Mouse (Mus musculus): ENCODE data around the gene Pecr. TPM values are rescaled to one million over a fixed set of nuclear protein-coding genes. Genes with fewer than 3 reads are reported as not detected.
A peak's percentile ranks its signal among the peaks of the same experiment; 100 is the strongest.

The Pecr gene
- total and polyA plus RNA-seq, 2 experiments, result 228 to 269 TPM

GRCm38 (mm10) chr1:72213954-72214353 lies 70.2 kb downstream of the Pecr start:
- DNase-seq (ENCODE audit: extremely low read depth, low read depth, low spot score), result no peak
- Histone ChIP-seq H3K79me2 (ENCODE audit: control insufficient read depth, insufficient read depth, low read length) (peaks cover 8% of the 10 kb centered on the region; the same call in 1 of the 2 replicates), H3K9ac (ENCODE audit: low read depth, low read length) (no peak overlapping the region), H3K27ac (replicated peaks; ENCODE audit: insufficient read depth, low read depth, low read length) (no peak overlapping the region), H3K27me3 (ENCODE audit: control insufficient read depth, insufficient read depth, low read length) (no peaks in the 10 kb centered on the region), H3K36me3 (ENCODE audit: control insufficient read depth, insufficient read depth, low read length) (no peaks in the 10 kb centered on the region), H3K4me3 (ENCODE audit: insufficient read depth, low read depth, low read length) (no peak overlapping the region), H3K4me1 (ENCODE audit: control insufficient read depth, insufficient read depth, low read length) (no peaks in the 10 kb centered on the region; the same call in 1 of the 2 replicates)
- WGBS, result 100% methylated on average over 3 of the region's 3 CpGs
- TF ChIP-seq POLR2A (IDR thresholded peaks at IDR 0.05; ENCODE audit: extremely low read depth, insufficient read depth, low read length), result no peak
- no peak for TF ChIP-seq CTCF (IDR thresholded peaks at IDR 0.05; ENCODE audit: low read depth, low read length)

- Histone ChIP-seq H3K36me3 (ENCODE audit: control insufficient read depth, insufficient read depth, low read length) (no peaks in the 10 kb centered on the region), H3K9ac (ENCODE audit: low read depth, low read length) (peak within 1 kb of the TSS; percentile 92), H3K4me1 (ENCODE audit: control insufficient read depth, insufficient read depth, low read length) (no peaks in the 10 kb centered on the region; the same call in 1 of the 2 replicates), H3K27me3 (ENCODE audit: control insufficient read depth, insufficient read depth, low read length) (no peaks in the 10 kb centered on the region), H3K27ac (replicated peaks; ENCODE audit: insufficient read depth, low read depth, low read length) (peak within 1 kb of the TSS; percentile 88), H3K79me2 (ENCODE audit: control insufficient read depth, insufficient read depth, low read length) (peaks cover 15% of the 10 kb centered on the region), H3K4me3 (ENCODE audit: insufficient read depth, low read depth, low read length) (peak within 1 kb of the TSS; percentile 87)
- peak; percentile 66 for TF ChIP-seq CTCF (IDR thresholded peaks at IDR 0.05; ENCODE audit: low read depth, low read length)
- peak; percentile 77 for TF ChIP-seq POLR2A (IDR thresholded peaks at IDR 0.05; ENCODE audit: extremely low read depth, insufficient read depth, low read length)
- DNase-seq (ENCODE audit: extremely low read depth, low read depth, low spot score), result peak; percentile 58
- WGBS, result under 1% methylated on average over 83 of the region's 89 CpGs
Observed at GRCm38 (mm10) chr1:72211701-72212699, 72.1 kb downstream of the Pecr start, which contains the start of gene Mreg. Gene Mreg, minus strand, starts transcription at chr1:72212307.

GRCm38 (mm10) chr1:72210803-72211679 lies 73.1 kb downstream of the Pecr start:
- Histone ChIP-seq H3K4me1 (ENCODE audit: control insufficient read depth, insufficient read depth, low read length) (no peaks in the 10 kb centered on the region; the same call in 1 of the 2 replicates), H3K4me3 (ENCODE audit: insufficient read depth, low read depth, low read length) (peak overlapping the region; percentile 87), H3K9ac (ENCODE audit: low read depth, low read length) (peak overlapping the region; percentile 92), H3K27ac (replicated peaks; ENCODE audit: insufficient read depth, low read depth, low read length) (peak overlapping the region; percentile 88), H3K36me3 (ENCODE audit: control insufficient read depth, insufficient read depth, low read length) (no peaks in the 10 kb centered on the region), H3K79me2 (ENCODE audit: control insufficient read depth, insufficient read depth, low read length) (peaks cover 22% of the 10 kb centered on the region), H3K27me3 (ENCODE audit: control insufficient read depth, insufficient read depth, low read length) (no peaks in the 10 kb centered on the region)
- 6% methylated on average over 17 of the region's 17 CpGs for WGBS
- TF ChIP-seq CTCF (IDR thresholded peaks at IDR 0.05; ENCODE audit: low read depth, low read length) (no peak), POLR2A (IDR thresholded peaks at IDR 0.05; ENCODE audit: extremely low read depth, insufficient read depth, low read length) (no peak)
- DNase-seq (ENCODE audit: extremely low read depth, low read depth, low spot score), result peak; percentile 88

Other genes with a start within 250 kb of the Pecr start
- 19.5 and 27.9 TPM in 2 replicates for gene Mreg, start 72.0 kb downstream of the Pecr start, total RNA-seq (2014; rRNA removed)
- 43.1 and 56.6 TPM in 2 replicates for gene Mreg, start 72.0 kb downstream of the Pecr start, polyA plus RNA-seq (2012; rRNA removed)
- gene Tmem169, start 55 bp upstream of the Pecr start, total RNA-seq (2014; rRNA removed), result 0.13 and 0.18 TPM in 2 replicates
- 0.14 and 0.16 TPM in 2 replicates for gene Tmem169, start 55 bp upstream of the Pecr start, polyA plus RNA-seq (2012; rRNA removed)
- gene Xrcc5, start 23.1 kb upstream of the Pecr start, total RNA-seq (2014; rRNA removed), result 18.7 and 23.5 TPM in 2 replicates
- gene Xrcc5, start 23.1 kb upstream of the Pecr start, polyA plus RNA-seq (2012; rRNA removed), result 3.2 and 3.3 TPM in 2 replicates